Mouse (Mus musculus) megakaryocyte progenitor cell, adult 5-6 weeks (primary cell): ENCODE results near the gene Snx11. TPM values are rescaled to one million over a fixed set of nuclear protein-coding genes. Genes with fewer than 3 reads are reported as not detected.

Experiments used
- ATAC-seq: replicated peaks from 2 replicates; pipeline ENCODE4 v1.8.0; 2016; ENCODE audit warnings: mild to moderate bottlenecking, moderate TSS enrichment, inconsistent platforms; ENCODE audit not compliant: poor library complexity
- total RNA-seq, 2 experiments: library from RNA; stranded (forward) in 1 of 2; stranded (reverse) in 1 of 2; fragments of 157-497, 149-512 nt in 1 of 2; fragments of 200-1000 nt in 1 of 2; gene quantifications; 2 replicates each; pipeline versions ENCODE4 v1.2.3 to v1.2.4; 2015 to 2017

The Snx11 gene
- total RNA-seq, 2 experiments from 2014 or later, result 9.6 to 16.9 TPM

- no peak for ATAC-seq
Observed at GRCm38 (mm10) chr11:96764511-96765350, 12.6 kb downstream of the Snx11 start.

DNA sequence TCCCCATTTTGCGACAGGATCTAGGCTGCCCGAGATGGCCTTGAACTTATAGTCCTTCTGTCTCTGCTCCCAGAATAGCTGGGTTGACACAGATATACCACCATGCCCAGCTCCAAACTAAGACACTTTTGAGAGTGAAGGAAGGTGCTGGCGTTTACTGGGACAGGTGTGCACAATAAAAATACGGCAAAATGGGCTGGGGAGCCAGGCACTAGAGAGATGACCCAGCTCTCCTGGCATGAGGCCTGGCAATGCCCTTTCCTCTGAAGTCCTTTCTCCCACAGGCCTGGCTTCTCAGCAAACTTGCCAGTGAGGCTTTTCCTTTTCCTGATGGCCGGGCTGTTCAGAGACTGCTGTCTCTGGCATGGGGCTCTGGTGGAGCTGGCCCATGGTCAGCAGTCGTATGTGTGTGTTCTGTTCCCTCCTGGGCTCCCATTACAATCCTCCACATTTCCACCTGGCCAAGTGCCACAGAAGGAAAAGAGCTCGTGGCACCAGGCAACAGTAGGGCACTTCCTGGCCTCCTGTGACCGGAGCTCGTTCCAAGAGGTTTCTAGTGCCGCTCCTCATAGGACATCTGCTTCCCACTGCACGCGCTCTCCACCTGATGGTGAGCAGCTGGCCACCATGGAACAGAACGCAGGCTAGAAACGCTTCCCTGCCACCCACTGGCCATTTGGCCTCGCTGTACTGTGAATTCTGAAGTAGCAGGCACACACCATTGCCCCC is 14.5 kb downstream of the Snx11 start:
- ATAC-seq, result no peak

GRCm38 (mm10) chr11:96761984-96762383 is 15.4 kb downstream of the Snx11 start:
- no peak for ATAC-seq

GRCm38 (mm10) chr11:96760042-96760441 is 17.3 kb downstream of the Snx11 start:
- ATAC-seq, result peak; percentile 93

- ATAC-seq, result no peak
Observed at GRCm38 (mm10) chr11:96758402-96758801, 19.0 kb downstream of the Snx11 start.

DNA sequence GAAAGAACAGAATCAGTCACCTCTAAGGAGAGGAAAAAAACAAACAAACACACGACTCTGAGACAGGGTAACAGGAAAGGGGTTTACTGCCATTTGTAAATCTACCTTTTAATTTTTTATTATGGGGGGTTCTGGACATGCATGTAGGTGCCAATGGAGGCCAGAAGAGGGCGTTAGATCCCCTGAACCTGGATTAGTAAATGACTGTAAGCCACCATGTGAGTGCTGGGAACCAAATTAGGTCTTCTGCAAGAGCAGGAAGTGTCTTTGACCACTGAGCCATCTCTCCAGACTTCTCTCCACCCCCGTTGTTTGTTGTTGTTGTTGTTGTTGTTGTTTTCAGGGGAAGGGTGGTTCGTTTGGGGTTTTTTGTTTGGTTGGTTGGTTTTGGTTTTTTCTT is 19.9 kb downstream of the Snx11 start:
- no peak for ATAC-seq

DNA sequence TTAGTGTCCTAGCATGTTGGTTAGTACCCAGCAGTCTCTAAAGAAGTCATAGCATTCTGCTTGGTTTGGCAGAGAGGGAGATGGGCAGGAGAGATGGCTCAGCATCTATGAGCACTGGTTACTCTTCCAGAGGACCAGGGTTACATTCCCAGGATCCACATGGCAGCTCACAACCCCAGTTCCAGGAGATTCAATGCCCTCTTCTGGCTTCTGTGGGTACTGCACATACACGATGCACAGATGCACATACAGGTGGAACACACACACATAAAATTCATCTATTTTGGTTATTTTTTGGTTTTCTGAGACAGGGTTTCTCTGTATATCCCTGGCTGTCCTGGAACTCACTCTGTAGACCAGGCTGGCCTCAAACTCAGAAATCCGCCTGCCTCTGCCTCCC is 22.1 kb downstream of the Snx11 start:
- ATAC-seq, result no peak

DNA sequence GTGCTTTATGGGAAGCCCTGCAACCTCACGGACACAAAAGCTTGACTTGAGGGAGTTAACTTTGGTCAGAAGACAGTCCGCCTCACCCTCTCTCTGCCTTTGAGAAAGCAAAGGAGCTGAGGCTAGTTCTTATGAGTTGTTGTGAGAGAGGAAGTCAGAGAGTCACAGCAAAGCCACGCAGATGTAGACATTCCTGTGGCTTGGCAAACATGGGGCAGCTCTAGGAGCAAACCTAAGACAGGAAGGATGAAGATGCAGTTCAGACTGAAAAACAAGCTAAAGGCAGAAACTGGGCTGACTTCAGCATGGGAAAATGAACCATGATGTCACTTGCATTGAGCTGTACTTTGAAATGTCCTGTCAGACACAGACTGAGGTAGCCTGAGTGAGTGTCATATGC is 29.8 kb downstream of the Snx11 start:
- ATAC-seq, result no peak

- no peak for ATAC-seq
Observed at GRCm38 (mm10) chr11:96746648-96747047, 30.7 kb downstream of the Snx11 start.

- no peak for ATAC-seq
Observed at GRCm38 (mm10) chr11:96743891-96744290, 33.5 kb downstream of the Snx11 start.

DNA sequence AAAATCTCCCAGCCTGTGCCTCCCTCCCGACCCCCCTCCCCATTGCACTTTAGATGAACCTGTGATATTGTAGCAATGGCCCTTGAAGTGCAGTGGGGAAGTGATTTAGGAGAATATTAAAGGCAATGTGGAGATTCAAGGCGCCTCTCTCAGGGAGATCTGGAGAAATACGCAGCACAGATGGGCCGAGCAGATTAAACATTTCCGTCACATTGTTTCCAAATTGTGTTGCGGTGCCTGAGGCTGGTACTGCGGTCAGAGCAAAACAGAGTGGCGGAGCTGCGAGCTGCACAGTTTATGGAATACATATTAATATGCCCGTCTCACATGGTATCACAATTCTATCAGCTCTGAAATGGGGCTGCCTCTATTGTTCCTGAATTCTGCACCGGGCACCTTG is 34.4 kb downstream of the Snx11 start:
- no peak for ATAC-seq

DNA sequence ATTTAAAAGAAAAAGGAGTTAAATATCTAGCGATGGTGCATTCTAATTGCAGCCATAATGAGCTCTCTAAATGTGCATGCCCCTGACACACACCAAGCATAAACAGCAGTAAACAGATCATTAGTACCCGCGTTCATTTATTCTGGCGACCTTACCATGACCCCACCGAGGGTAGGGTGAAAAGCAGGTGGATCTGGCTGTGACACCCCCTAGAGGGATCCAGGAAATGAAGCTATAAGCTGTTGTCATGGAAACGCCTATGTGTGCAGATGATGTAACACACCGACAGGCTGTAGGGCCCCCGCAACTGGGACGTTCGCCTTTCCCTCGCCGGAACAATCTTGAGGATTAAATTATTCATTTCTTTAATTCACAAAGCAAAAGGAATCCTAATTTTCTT is 35.4 kb downstream of the Snx11 start:
- ATAC-seq, result no peak

- ATAC-seq, result no peak
Observed at GRCm38 (mm10) chr11:96740796-96741195, 36.6 kb downstream of the Snx11 start.

- ATAC-seq, result no peak
Observed at GRCm38 (mm10) chr11:96737673-96738471, 39.5 kb downstream of the Snx11 start.

DNA sequence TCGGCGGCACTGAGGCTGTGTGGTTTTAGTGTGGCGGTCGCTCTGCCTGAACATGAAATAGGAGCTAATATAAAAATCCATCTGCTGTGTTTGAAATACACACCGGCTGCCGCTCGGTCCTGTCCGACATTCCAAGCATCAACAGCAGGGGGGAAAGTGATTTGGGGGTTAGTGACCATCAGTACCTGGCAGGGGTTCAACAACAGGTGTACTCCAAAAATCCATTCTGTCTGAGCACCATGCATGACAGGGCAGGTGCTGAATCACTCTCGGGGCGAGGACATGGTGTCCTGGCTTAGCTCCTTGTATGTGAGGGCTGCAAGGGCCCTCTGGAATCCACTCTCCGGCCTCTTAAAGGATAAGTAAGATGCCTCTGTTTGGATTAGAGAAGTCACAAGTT is 41.0 kb downstream of the Snx11 start:
- ATAC-seq, result no peak

- ATAC-seq, result 0 out of 2 replicates have a peak, but pooled peaks have one; percentile 34
Observed at GRCm38 (mm10) chr11:96735908-96736307, 41.5 kb downstream of the Snx11 start.

- no peak for ATAC-seq
Observed at GRCm38 (mm10) chr11:96732657-96733056, 44.7 kb downstream of the Snx11 start.

DNA sequence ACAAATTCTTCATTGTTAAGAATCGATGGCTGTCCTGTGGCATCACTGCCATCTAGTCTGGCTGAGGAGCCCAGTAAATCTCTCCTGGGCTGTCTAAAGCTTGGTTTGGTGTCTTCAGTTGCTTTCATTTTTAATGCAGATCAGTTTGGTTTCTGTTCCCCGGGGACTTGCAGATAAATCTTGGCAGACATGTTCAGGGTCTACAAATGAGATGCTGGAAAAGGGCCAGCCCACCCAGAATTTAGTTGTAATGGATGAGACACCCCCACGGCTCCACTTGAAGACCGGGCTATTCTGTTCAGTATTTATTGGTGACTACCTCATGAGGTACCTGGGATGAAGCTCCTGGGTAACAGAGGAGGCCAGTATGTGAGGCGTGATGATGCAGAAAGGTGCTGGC is 47.0 kb downstream of the Snx11 start:
- ATAC-seq, result no peak

DNA sequence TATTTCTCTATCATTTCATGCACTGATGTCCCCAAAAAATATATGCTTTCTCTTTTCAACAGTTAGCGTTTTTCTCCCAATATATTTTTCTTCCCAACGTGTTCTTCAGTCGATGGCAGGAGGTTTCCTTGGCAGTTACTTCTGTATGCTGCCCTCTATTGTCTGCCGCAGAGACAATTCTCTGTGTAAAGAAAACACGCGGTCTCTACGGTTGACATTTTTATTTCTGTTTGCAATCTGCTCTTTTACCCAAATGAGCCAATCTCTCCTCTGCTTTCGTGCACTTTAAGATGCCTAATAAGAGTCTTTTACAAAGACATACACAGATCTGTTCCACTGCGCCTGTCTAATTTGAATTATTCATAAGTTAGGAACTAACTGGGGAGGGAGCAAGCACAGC is 47.9 kb downstream of the Snx11 start:
- ATAC-seq, result no peak

GRCm38 (mm10) chr11:96728577-96728976 is 48.8 kb downstream of the Snx11 start:
- ATAC-seq, result no peak

DNA sequence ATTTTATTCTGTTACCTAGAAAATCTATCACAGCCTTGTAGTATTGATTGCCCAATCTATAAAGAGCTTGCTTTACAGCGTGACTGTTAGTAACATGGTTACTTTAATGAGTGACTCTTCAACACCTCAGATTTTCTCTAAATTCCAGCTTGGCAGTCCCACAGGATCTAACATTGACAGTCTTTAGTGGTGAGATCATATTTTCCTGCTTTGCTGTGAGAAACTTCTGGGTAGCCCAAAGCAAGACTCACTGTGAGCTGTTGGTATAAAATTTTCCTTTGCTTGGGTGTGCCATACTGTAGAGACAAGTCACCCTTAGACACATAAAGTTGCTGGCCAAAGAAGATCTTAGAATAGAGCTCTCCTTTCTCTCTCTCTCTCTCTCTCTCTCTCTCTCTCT is 51.5 kb downstream of the Snx11 start:
- no peak for ATAC-seq
